Mouse (Mus musculus) kidney, adult 2 months (tissue): Measurements from ENCODE around the gene Slc25a11.

Experiments
- CTCF ChIP-seq: fragments of 200-500 bp; conservative IDR thresholded peaks from 2 replicates; pipeline ENCODE4 v1.5.1; 2011; ENCODE audit warnings: low read depth, mild to moderate bottlenecking, control low read depth, low read length, moderate library complexity, mixed read lengths; ENCODE audit not compliant: insufficient read depth, insufficient read length
- POLR2A ChIP-seq: fragments of 200-500 bp; IDR thresholded peaks from one replicate; pipeline ENCODE4 v1.6.1; 2011; ENCODE audit warnings: low read depth, low read length, control low read depth

GRCm38 (mm10) chr11:70668771-70669505 is 21.7 kb upstream of the Slc25a11 start, which contains the start of gene Spag7:
- TF ChIP-seq CTCF (no peak), POLR2A (peak; percentile 58)
